Mouse (Mus musculus) MEL (cell line): Measurements from ENCODE around the gene Sgk1.

Experiments used
- CHD2 ChIP-seq: IDR thresholded peaks from 2 replicates; pipeline ENCODE4 v1.6.1; 2011; ENCODE audit warnings: low read length, improper control_type of control experiment
- POLR2A ChIP-seq, 2 experiments: IDR thresholded peaks; 2 replicates each; pipeline ENCODE4 v1.6.1; 2011 to 2012; ENCODE audit warnings: low read length in 2 of 2, mild to moderate bottlenecking in 2 of 2, control low read depth in 1 of 2, improper control_type of control experiment in 1 of 2, low read depth in 1 of 2, moderate library complexity in 1 of 2; ENCODE audit not compliant: control insufficient read depth in 1 of 2, insufficient read depth in 1 of 2, poor library complexity in 1 of 2
- USF1 ChIP-seq: IDR thresholded peaks from 2 replicates; pipeline ENCODE4 v1.6.1; 2014; ENCODE audit warnings: low read depth, mild to moderate bottlenecking, inconsistent platforms, low read length, improper control_type of control experiment, moderate library complexity

- TF ChIP-seq USF1: no peak
- no peak for TF ChIP-seq POLR2A (IDR thresholded peaks at IDR 0.05; ENCODE audit: control insufficient read depth in 1 of 2, insufficient read depth in 1 of 2, low read depth in 1 of 2, low read length in 2 of 2, poor library complexity in 1 of 2)
- TF ChIP-seq CHD2: no peak
These were observed 32.7 kb upstream of the Sgk1 start for GRCm38 (mm10) chr10:21849251-21849650.
